Mouse (Mus musculus): Measurements from ENCODE around the gene Scrn1. TPM values are rescaled to one million over a fixed set of nuclear protein-coding genes. Genes with fewer than 3 reads are reported as not detected.

Gene Scrn1
- total RNA-seq, 2 experiments from 2014 or later = not detected

- ATAC-seq (replicated peaks; ENCODE audit: low FRiP score, poor library complexity, severe bottlenecking) = no peak
These were observed 26.9 kb downstream of the Scrn1 start for GRCm38 (mm10) chr6:54539396-54539795.

GRCm38 (mm10) chr6:54538773-54539173 lies 27.5 kb downstream of the Scrn1 start:
- no peak for ATAC-seq (replicated peaks; ENCODE audit: low FRiP score, poor library complexity, severe bottlenecking)

GRCm38 (mm10) chr6:54537053-54537452 lies 29.2 kb downstream of the Scrn1 start:
- no peak for ATAC-seq (replicated peaks; ENCODE audit: low FRiP score, poor library complexity, severe bottlenecking)

- no peak for ATAC-seq (replicated peaks; ENCODE audit: low FRiP score, poor library complexity, severe bottlenecking)
These were observed 30.8 kb downstream of the Scrn1 start for GRCm38 (mm10) chr6:54535485-54535884.

GRCm38 (mm10) chr6:54531048-54531481 lies 35.2 kb downstream of the Scrn1 start:
- ATAC-seq (replicated peaks; ENCODE audit: low FRiP score, poor library complexity, severe bottlenecking) = no peak

GRCm38 (mm10) chr6:54530182-54530581 lies 36.1 kb downstream of the Scrn1 start:
- ATAC-seq (replicated peaks; ENCODE audit: low FRiP score, poor library complexity, severe bottlenecking) = no peak

DNA sequence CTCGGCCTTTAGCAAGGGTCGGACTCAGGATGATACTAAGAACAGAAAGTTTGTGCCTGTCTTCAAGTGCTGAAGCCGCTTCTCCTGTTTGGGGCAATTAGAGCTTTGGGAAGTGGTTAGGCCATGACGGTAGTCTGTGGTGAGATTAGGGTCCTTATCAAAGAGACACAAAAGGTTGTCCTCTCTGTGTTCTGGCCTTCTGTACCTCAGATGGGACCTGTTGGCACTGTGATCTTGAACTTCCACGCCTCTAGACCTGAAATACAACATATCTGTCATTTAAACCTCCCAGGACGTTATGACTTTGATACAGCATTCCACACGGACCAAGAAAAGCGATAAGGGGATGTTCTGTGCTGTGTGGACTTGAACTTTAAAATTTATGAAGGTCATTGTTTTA lies 37.6 kb downstream of the Scrn1 start:
- no peak for ATAC-seq (replicated peaks; ENCODE audit: low FRiP score, poor library complexity, severe bottlenecking)

- no peak for ATAC-seq (replicated peaks; ENCODE audit: low FRiP score, poor library complexity, severe bottlenecking)
These were observed 47.5 kb downstream of the Scrn1 start for GRCm38 (mm10) chr6:54518758-54519157.

- no peak for ATAC-seq (replicated peaks; ENCODE audit: low FRiP score, poor library complexity, severe bottlenecking)
These were observed 49.7 kb downstream of the Scrn1 start for GRCm38 (mm10) chr6:54516512-54517134.

GRCm38 (mm10) chr6:54512256-54512655 lies 54.0 kb downstream of the Scrn1 start:
- no peak for ATAC-seq (replicated peaks; ENCODE audit: low FRiP score, poor library complexity, severe bottlenecking)

GRCm38 (mm10) chr6:54509264-54509663 lies 57.0 kb downstream of the Scrn1 start:
- no peak for ATAC-seq (replicated peaks; ENCODE audit: low FRiP score, poor library complexity, severe bottlenecking)

DNA sequence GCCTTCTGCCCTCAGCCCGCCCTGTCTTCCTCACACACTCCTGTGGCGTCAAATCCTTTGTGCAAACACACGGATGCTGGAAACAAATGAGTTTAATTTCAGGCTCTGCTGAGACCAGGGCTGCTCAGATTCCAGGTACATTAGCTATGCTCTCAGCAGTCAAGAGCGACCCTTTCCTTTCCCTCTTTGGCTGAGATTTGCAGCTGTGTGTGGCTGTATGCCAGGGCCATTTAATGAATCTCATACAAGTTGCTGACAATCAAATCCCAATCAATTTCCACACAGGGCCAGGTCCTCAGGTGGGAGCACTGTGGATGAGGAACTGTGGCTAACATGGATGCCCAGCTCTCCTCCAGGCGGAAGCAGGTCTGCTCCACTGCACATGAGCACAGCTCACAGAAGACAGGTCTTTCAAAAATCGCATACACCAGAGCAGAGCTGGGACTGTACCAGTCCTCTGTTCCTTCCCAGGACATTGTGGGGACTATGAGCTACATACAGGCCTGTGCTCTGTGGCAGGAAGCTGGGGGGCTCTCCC lies 58.0 kb downstream of the Scrn1 start:
- ATAC-seq (replicated peaks; ENCODE audit: low FRiP score, poor library complexity, severe bottlenecking) = no peak

- no peak for ATAC-seq (replicated peaks; ENCODE audit: low FRiP score, poor library complexity, severe bottlenecking)
These were observed 58.5 kb downstream of the Scrn1 start for GRCm38 (mm10) chr6:54507808-54508207.

DNA sequence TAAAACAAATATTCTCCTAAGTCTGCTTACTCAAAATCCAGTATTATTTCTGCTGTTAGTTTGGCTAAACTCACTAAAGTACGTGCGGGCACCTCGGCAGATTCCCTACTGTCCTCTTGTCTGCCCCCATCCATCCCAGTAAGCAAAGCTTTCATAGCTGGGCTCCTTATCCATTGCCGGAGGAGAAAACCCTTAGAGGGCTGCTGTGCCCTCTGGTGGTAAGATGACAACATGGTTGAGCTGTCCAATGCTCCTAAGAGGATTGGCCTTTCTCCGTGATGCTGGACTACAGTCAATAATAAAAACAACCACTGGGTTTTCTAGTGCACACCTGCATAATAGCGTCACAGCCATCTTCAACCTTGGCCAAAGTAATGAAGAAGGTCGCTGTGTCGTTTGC lies 59.3 kb downstream of the Scrn1 start:
- ATAC-seq (replicated peaks; ENCODE audit: low FRiP score, poor library complexity, severe bottlenecking) = no peak

- no peak for ATAC-seq (replicated peaks; ENCODE audit: low FRiP score, poor library complexity, severe bottlenecking)
These were observed 60.0 kb downstream of the Scrn1 start for GRCm38 (mm10) chr6:54506318-54506717.

GRCm38 (mm10) chr6:54502661-54503115 lies 63.6 kb downstream of the Scrn1 start:
- no peak for ATAC-seq (replicated peaks; ENCODE audit: low FRiP score, poor library complexity, severe bottlenecking)

GRCm38 (mm10) chr6:54496214-54496613 lies 70.1 kb downstream of the Scrn1 start:
- ATAC-seq (replicated peaks; ENCODE audit: low FRiP score, poor library complexity, severe bottlenecking) = no peak

GRCm38 (mm10) chr6:54494612-54495398 lies 71.5 kb downstream of the Scrn1 start:
- no peak for ATAC-seq (replicated peaks; ENCODE audit: low FRiP score, poor library complexity, severe bottlenecking)

DNA sequence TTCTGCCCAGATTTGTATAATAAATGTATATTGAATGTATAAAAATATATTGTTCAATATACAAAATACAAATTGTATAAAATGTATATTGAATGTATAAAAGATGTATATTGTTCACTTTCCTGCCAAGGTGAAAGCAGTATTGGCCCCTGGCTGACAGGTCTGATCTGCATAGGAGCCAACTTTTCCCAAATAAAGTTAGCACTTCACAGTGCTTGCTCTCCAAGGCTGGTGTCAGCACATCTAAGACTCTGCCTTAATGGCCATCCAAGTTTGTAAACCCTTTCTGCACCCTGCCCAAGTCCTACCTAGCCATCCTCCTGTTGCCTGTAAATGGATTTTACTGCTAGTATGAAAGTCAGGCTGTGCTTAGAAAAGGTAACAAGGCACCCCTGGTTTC lies 72.2 kb downstream of the Scrn1 start:
- no peak for ATAC-seq (replicated peaks; ENCODE audit: low FRiP score, poor library complexity, severe bottlenecking)

- no peak for ATAC-seq (replicated peaks; ENCODE audit: low FRiP score, poor library complexity, severe bottlenecking)
These were observed 75.2 kb downstream of the Scrn1 start for GRCm38 (mm10) chr6:54491074-54491473.

DNA sequence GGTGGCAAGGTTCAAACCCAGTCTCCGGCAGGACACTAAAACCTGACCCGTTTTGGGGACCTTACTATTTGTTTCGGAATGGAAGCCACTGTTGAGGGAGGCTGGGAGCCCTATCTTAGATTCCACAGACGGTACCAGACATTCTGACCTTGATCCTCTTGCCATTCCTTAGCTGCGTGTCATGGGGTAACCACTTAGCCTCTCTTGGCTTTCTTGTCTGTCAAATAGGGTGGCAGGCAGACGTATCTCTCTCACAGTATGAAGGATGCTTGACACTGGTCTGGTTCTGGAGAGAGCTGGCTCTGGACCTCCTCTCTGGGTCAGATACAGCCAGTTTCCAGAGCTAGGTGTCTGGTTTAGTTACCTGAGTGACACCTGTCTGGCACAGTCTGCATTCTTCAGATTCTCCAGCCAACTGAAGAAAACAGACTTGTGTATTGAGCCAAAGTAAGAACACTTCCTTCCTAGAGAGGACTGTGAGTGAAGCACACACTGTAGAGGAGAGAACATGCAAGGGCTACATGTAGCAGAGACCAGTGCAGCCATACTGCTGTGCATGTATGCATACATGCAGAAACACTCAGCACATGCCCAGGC lies 80.2 kb downstream of the Scrn1 start:
- ATAC-seq (replicated peaks; ENCODE audit: low FRiP score, poor library complexity, severe bottlenecking) = no peak
